Mouse (Mus musculus): ENCODE measurements at regions not wholly inside any gene's neighbourhood (a gene's known extent, or its start where the extent isn't known, plus 50 kb on each side); places are given as distances from the start of the nearest gene placed in this dataset.
A peak's percentile ranks its signal among the peaks of the same experiment; 100 is the strongest.

- Histone ChIP-seq H3K27ac (ENCODE audit: low read depth, low read length) (no peak overlapping the region), H3K9me3 (ENCODE audit: low read length) (0 out of 2 replicates have a peak, but pooled peaks cover 4% of the 10 kb centered on the region), H3K4me1 (ENCODE audit: insufficient read depth) (no peaks in the 10 kb centered on the region; the same call in 1 of the 2 replicates), H3K9ac (no peak overlapping the region), H3K4me2 (ENCODE audit: low read depth) (no peak overlapping the region), H3K36me3 (ENCODE audit: insufficient read depth) (no peaks in the 10 kb centered on the region), H3K4me3 (ENCODE audit: low read depth, low read length) (no peak overlapping the region), H3K27me3 (ENCODE audit: insufficient read depth, low read length) (0 out of 2 replicates have a peak, but pooled peaks cover 1% of the 10 kb centered on the region)
- TF ChIP-seq CTCF (IDR thresholded peaks at IDR 0.05; ENCODE audit: low read depth): no peak
- no peak for ATAC-seq
- no peak for DNase-seq
- WGBS: 83% methylated on average over 6 of the region's 6 CpGs
These were observed 186.0 kb upstream of the Irx3 start for GRCm38 (mm10) chr8:91987854-91988253.

- H3K27me3 ChIP-seq (ENCODE audit: insufficient read depth, low read length): no peaks in the 10 kb centered on the region
- WGBS: 87% methylated on average over 2 of the region's 2 CpGs
- H3K36me3 ChIP-seq (ENCODE audit: insufficient read depth): no peaks in the 10 kb centered on the region
- TF ChIP-seq CTCF (IDR thresholded peaks at IDR 0.05; ENCODE audit: low read depth): no peak
- no peak for ATAC-seq
- no peak overlapping the region for H3K4me3 ChIP-seq (ENCODE audit: low read depth, low read length)
- no peak for DNase-seq
- H3K4me1 ChIP-seq (ENCODE audit: insufficient read depth): no peaks in the 10 kb centered on the region
- no peak overlapping the region for H3K9ac ChIP-seq
- H3K4me2 ChIP-seq (ENCODE audit: low read depth): no peak overlapping the region
- no peak overlapping the region for H3K27ac ChIP-seq (ENCODE audit: low read depth, low read length)
- 0 out of 2 replicates have a peak, but pooled peaks cover 4% of the 10 kb centered on the region for H3K9me3 ChIP-seq (ENCODE audit: low read length)
These were observed 181.3 kb upstream of the Irx3 start for GRCm38 (mm10) chr8:91983171-91983570.

- ATAC-seq: no peak
- H3K4me2 ChIP-seq (ENCODE audit: low read depth): no peak overlapping the region
- H3K9me3 ChIP-seq (ENCODE audit: low read length): no peaks in the 10 kb centered on the region
- no peaks in the 10 kb centered on the region for H3K36me3 ChIP-seq (ENCODE audit: insufficient read depth)
- no peaks in the 10 kb centered on the region; the same call in 1 of the 2 replicates for H3K27me3 ChIP-seq (ENCODE audit: insufficient read depth, low read length)
- no peak overlapping the region for H3K4me3 ChIP-seq (ENCODE audit: low read depth, low read length)
- H3K27ac ChIP-seq (ENCODE audit: low read depth, low read length): no peak overlapping the region
- no peak overlapping the region for H3K9ac ChIP-seq
- 40% methylated on average over 9 of the region's 9 CpGs for WGBS
- no peaks in the 10 kb centered on the region; the same call in 1 of the 2 replicates for H3K4me1 ChIP-seq (ENCODE audit: insufficient read depth)
- DNase-seq: no peak
- no peak for TF ChIP-seq CTCF (IDR thresholded peaks at IDR 0.05; ENCODE audit: low read depth)
These were observed 175.2 kb upstream of the Irx3 start for GRCm38 (mm10) chr8:91976900-91977585.

- no peaks in the 10 kb centered on the region; the same call in 1 of the 2 replicates for H3K27me3 ChIP-seq (ENCODE audit: insufficient read depth, low read length)
- H3K4me1 ChIP-seq (ENCODE audit: insufficient read depth): no peaks in the 10 kb centered on the region; the same call in 1 of the 2 replicates
- DNase-seq: no peak
- no peak for ATAC-seq
- no peaks in the 10 kb centered on the region for H3K9me3 ChIP-seq (ENCODE audit: low read length)
- H3K9ac ChIP-seq: no peak overlapping the region
- no peaks in the 10 kb centered on the region for H3K36me3 ChIP-seq (ENCODE audit: insufficient read depth)
- H3K4me3 ChIP-seq (ENCODE audit: low read depth, low read length): no peak overlapping the region
- 81% methylated on average over 2 of the region's 2 CpGs for WGBS
- no peak overlapping the region for H3K27ac ChIP-seq (ENCODE audit: low read depth, low read length)
- H3K4me2 ChIP-seq (ENCODE audit: low read depth): no peak overlapping the region
- TF ChIP-seq CTCF (IDR thresholded peaks at IDR 0.05; ENCODE audit: low read depth): no peak
These were observed 173.6 kb upstream of the Irx3 start for GRCm38 (mm10) chr8:91975460-91975859.

GRCm38 (mm10) chr8:91974636-91975035 lies 172.8 kb upstream of the Irx3 start:
- H3K9me3 ChIP-seq (ENCODE audit: low read length): no peaks in the 10 kb centered on the region
- ATAC-seq (no peak), DNase-seq (no peak)
- TF ChIP-seq CTCF (IDR thresholded peaks at IDR 0.05; ENCODE audit: low read depth): no peak
- no peak overlapping the region for H3K4me2 ChIP-seq (ENCODE audit: low read depth)
- no peak overlapping the region for H3K4me3 ChIP-seq (ENCODE audit: low read depth, low read length)
- no peaks in the 10 kb centered on the region; the same call in 1 of the 2 replicates for H3K27me3 ChIP-seq (ENCODE audit: insufficient read depth, low read length)
- H3K9ac ChIP-seq: no peak overlapping the region
- no peaks in the 10 kb centered on the region; the same call in 1 of the 2 replicates for H3K4me1 ChIP-seq (ENCODE audit: insufficient read depth)
- no peak overlapping the region for H3K27ac ChIP-seq (ENCODE audit: low read depth, low read length)
- 27% methylated on average over 3 of the region's 3 CpGs for WGBS
- no peaks in the 10 kb centered on the region for H3K36me3 ChIP-seq (ENCODE audit: insufficient read depth)

- H3K4me3 ChIP-seq (ENCODE audit: low read depth, low read length): no peak overlapping the region
- H3K36me3 ChIP-seq (ENCODE audit: insufficient read depth): no peaks in the 10 kb centered on the region
- ATAC-seq: no peak
- H3K27me3 ChIP-seq (ENCODE audit: insufficient read depth, low read length): no peaks in the 10 kb centered on the region; the same call in 1 of the 2 replicates
- H3K4me1 ChIP-seq (ENCODE audit: insufficient read depth): no peaks in the 10 kb centered on the region; the same call in 1 of the 2 replicates
- H3K9me3 ChIP-seq (ENCODE audit: low read length): no peaks in the 10 kb centered on the region
- no peak overlapping the region for H3K9ac ChIP-seq
- TF ChIP-seq CTCF (IDR thresholded peaks at IDR 0.05; ENCODE audit: low read depth): no peak
- WGBS: 18% methylated on average over 18 of the region's 18 CpGs
- no peak for DNase-seq
- H3K4me2 ChIP-seq (ENCODE audit: low read depth): peak overlapping the region; percentile 11; the same call in 1 of the 2 replicates
- no peak overlapping the region for H3K27ac ChIP-seq (ENCODE audit: low read depth, low read length)
These were observed 172.1 kb upstream of the Irx3 start for GRCm38 (mm10) chr8:91973951-91974439.

- no peak for TF ChIP-seq CTCF (IDR thresholded peaks at IDR 0.05; ENCODE audit: low read depth)
- H3K27ac ChIP-seq (ENCODE audit: low read depth, low read length): no peak overlapping the region
- ATAC-seq (no peak), DNase-seq (no peak)
- H3K9ac ChIP-seq: no peak overlapping the region
- WGBS: 63% methylated on average over 16 of the region's 16 CpGs
- H3K36me3 ChIP-seq (ENCODE audit: insufficient read depth): no peaks in the 10 kb centered on the region
- H3K9me3 ChIP-seq (ENCODE audit: low read length): no peaks in the 10 kb centered on the region
- no peaks in the 10 kb centered on the region for H3K27me3 ChIP-seq (ENCODE audit: insufficient read depth, low read length)
- H3K4me2 ChIP-seq (ENCODE audit: low read depth): no peak overlapping the region
- H3K4me3 ChIP-seq (ENCODE audit: low read depth, low read length): no peak overlapping the region
- H3K4me1 ChIP-seq (ENCODE audit: insufficient read depth): no peaks in the 10 kb centered on the region
These were observed 165.5 kb upstream of the Irx3 start for GRCm38 (mm10) chr8:91967407-91967806.
